Mouse (Mus musculus): ENCODE measurements around the gene Capzb. TPM values are rescaled to one million over a fixed set of nuclear protein-coding genes. Genes with fewer than 3 reads are reported as not detected.

Gene Capzb
- total RNA-seq (2021): 100 to 1,000 TPM; 343 to 381 TPM
- long read RNA-seq, transcript Capzb-204 (9 exons, 1,674 nt): major isoform, 267 of 358 reads
- long read RNA-seq, transcript Capzb-203 (10 exons, 1,702 nt): minor isoform, 61 of 358 reads
- long read RNA-seq, partial matches to known transcripts: 20 of 358 reads
- long read RNA-seq, other reads (novel, unspliced or antisense): 8 of 358 reads

- DNase-seq (ENCODE audit: low spot score in 2 of 2): peak; percentile 94 to 97
Measured at GRCm38 (mm10) chr4:139192499-139193175, at the start of gene Capzb. Gene Capzb (plus strand): TSS chr4:139192899.

- no peak for DNase-seq (ENCODE audit: low spot score in 2 of 2)
Measured at GRCm38 (mm10) chr4:139142985-139143384, 49.7 kb upstream of the Capzb start.

GRCm38 (mm10) chr4:139144577-139144976 lies 48.1 kb upstream of the Capzb start:
- DNase-seq (ENCODE audit: low spot score in 2 of 2): no peak

- DNase-seq (ENCODE audit: low spot score in 2 of 2): peak in 1 of 2 experiments; percentile 36
Measured at GRCm38 (mm10) chr4:139145156-139145555, 47.5 kb upstream of the Capzb start.

- no peak for DNase-seq (ENCODE audit: low spot score in 2 of 2)
Measured at GRCm38 (mm10) chr4:139146760-139147159, 45.9 kb upstream of the Capzb start.

- DNase-seq (ENCODE audit: low spot score in 2 of 2): no peak
Measured at GRCm38 (mm10) chr4:139151370-139151769, 41.3 kb upstream of the Capzb start.

- DNase-seq (ENCODE audit: low spot score in 2 of 2): no peak
Measured at GRCm38 (mm10) chr4:139154576-139155307, 38.0 kb upstream of the Capzb start.

- no peak for DNase-seq (ENCODE audit: low spot score in 2 of 2)
Measured at GRCm38 (mm10) chr4:139156538-139156937, 36.2 kb upstream of the Capzb start.

GRCm38 (mm10) chr4:139158350-139158749 lies 34.3 kb upstream of the Capzb start:
- DNase-seq (ENCODE audit: low spot score in 2 of 2): no peak

GRCm38 (mm10) chr4:139161076-139161475 lies 31.6 kb upstream of the Capzb start:
- no peak for DNase-seq (ENCODE audit: low spot score in 2 of 2)

- DNase-seq (ENCODE audit: low spot score in 2 of 2): no peak
Measured at GRCm38 (mm10) chr4:139164082-139164481, 28.6 kb upstream of the Capzb start.

GRCm38 (mm10) chr4:139165259-139165658 lies 27.4 kb upstream of the Capzb start:
- no peak for DNase-seq (ENCODE audit: low spot score in 2 of 2)

GRCm38 (mm10) chr4:139166244-139166643 lies 26.5 kb upstream of the Capzb start:
- no peak for DNase-seq (ENCODE audit: low spot score in 2 of 2)

- DNase-seq (ENCODE audit: low spot score in 2 of 2): no peak
Measured at GRCm38 (mm10) chr4:139167107-139167506, 25.6 kb upstream of the Capzb start.

- no peak for DNase-seq (ENCODE audit: low spot score in 2 of 2)
Measured at GRCm38 (mm10) chr4:139168985-139169747, 23.5 kb upstream of the Capzb start.

GRCm38 (mm10) chr4:139169748-139170279 lies 22.9 kb upstream of the Capzb start:
- no peak for DNase-seq (ENCODE audit: low spot score in 2 of 2)

- DNase-seq (ENCODE audit: low spot score in 2 of 2): no peak
Measured at GRCm38 (mm10) chr4:139175061-139175971, 17.4 kb upstream of the Capzb start.

- DNase-seq (ENCODE audit: low spot score in 2 of 2): no peak
Measured at GRCm38 (mm10) chr4:139176023-139176422, 16.7 kb upstream of the Capzb start.

GRCm38 (mm10) chr4:139177921-139178320 lies 14.8 kb upstream of the Capzb start:
- no peak for DNase-seq (ENCODE audit: low spot score in 2 of 2)

GRCm38 (mm10) chr4:139178377-139178776 lies 14.3 kb upstream of the Capzb start:
- no peak for DNase-seq (ENCODE audit: low spot score in 2 of 2)
